Mouse (Mus musculus): ENCODE measurements around the gene Drc7.

DNA sequence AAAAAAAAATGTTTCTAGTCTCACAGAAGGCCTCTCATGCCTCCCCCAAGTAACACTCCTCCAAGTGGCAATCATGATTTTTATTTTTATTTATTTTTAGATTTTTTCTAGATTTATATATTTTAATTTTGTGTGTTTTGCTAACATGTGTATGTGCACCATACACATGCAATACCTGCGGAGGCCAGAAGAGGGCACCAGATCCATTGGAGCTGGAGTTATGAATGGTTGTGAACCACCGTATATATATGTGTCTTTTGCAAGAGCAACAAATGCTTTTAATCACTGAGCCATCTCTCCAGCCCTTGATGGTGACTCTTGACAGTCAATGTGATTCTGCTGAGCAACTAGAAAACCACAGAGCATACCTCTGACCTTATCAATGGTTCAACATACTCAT, 29.5 kb upstream of the Drc7 start:
- TF ChIP-seq CTCF (IDR thresholded peaks at IDR 0.05; ENCODE audit: control insufficient read depth, insufficient read depth, insufficient read length) (no peak), USF1 (IDR thresholded peaks at IDR 0.05; ENCODE audit: low read depth) (no peak), MAX (IDR thresholded peaks at IDR 0.05) (no peak), FOSL1 (IDR thresholded peaks at IDR 0.05; ENCODE audit: insufficient read depth, low read length, poor library complexity, severe bottlenecking) (no peak), MYOG (IDR thresholded peaks at IDR 0.05; ENCODE audit: control insufficient read depth, extremely low read depth, insufficient read length) (no peak)

All from C2C12 (cell line).